Mouse (Mus musculus) liver, postnatal 0 days (tissue): ENCODE measurements around the gene Ano3.

Experiments
- CTCF ChIP-seq: sonication (generic); IDR thresholded peaks from 2 replicates; pipeline ENCODE4 v1.5.1; 2016; ENCODE audit warnings: antibody characterized with exemption, low read depth
- EP300 ChIP-seq: IDR thresholded peaks from 2 replicates; pipeline ENCODE4 v1.6.1; 2016; ENCODE audit warnings: antibody characterized with exemption, low read depth, mild to moderate bottlenecking

DNA sequence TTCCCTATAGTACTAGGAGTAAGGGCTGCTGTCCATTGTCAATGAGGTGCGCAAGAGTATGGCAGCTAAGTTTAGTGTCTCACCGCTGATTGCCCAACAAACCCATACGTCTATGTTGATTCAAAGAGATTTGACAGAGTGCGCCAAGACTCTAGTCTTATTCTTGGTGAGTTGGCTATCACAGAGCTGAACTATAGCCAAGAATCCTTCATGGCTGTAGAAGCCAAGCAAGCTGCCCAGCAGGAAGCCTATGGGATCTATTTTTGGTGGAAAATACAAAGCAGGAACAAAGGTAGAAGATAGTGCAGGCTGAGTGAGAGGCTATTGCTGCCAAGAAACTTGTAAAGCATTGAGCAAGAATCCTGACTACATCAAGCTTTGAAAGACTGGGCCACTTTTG, 87.3 kb downstream of the Ano3 start:
- TF ChIP-seq EP300 (no peak), CTCF (no peak)
